Mouse (Mus musculus) ES-E14 (cell line): ENCODE data around the gene Ptpdc1.

ENCODE experiments used
- CHD2 ChIP-seq: IDR thresholded peaks from 2 replicates; pipeline ENCODE4 v1.6.1; 2014; ENCODE audit warnings: mild to moderate bottlenecking, low read depth, low read length, inconsistent platforms
- HCFC1 ChIP-seq: IDR thresholded peaks from 2 replicates; pipeline ENCODE4 v1.6.1; 2012; ENCODE audit warnings: low read length, inconsistent platforms, borderline replicate concordance; ENCODE audit not compliant: insufficient read depth
- MAFK ChIP-seq: IDR thresholded peaks from 2 replicates; pipeline ENCODE4 v1.6.1; 2014; ENCODE audit warnings: mild to moderate bottlenecking, low read depth, low read length, inconsistent platforms; ENCODE audit not compliant: insufficient read depth
- ZNF384 ChIP-seq: IDR thresholded peaks from 2 replicates; pipeline ENCODE4 v1.6.1; 2012; ENCODE audit warnings: low read depth, low read length, inconsistent platforms

GRCm38 (mm10) chr13:48672312-48672840, 46.9 kb upstream of the Ptpdc1 start:
- TF ChIP-seq ZNF384, result no peak
- TF ChIP-seq HCFC1, result no peak
- no peak for TF ChIP-seq MAFK
- no peak for TF ChIP-seq CHD2
